Mouse (Mus musculus): ENCODE results near the gene Cdipt. TPM values are rescaled to one million over a fixed set of nuclear protein-coding genes. Genes with fewer than 3 reads are reported as not detected.

The Cdipt gene
- polyA plus RNA-seq, 1 experiment: 237 TPM

DNA sequence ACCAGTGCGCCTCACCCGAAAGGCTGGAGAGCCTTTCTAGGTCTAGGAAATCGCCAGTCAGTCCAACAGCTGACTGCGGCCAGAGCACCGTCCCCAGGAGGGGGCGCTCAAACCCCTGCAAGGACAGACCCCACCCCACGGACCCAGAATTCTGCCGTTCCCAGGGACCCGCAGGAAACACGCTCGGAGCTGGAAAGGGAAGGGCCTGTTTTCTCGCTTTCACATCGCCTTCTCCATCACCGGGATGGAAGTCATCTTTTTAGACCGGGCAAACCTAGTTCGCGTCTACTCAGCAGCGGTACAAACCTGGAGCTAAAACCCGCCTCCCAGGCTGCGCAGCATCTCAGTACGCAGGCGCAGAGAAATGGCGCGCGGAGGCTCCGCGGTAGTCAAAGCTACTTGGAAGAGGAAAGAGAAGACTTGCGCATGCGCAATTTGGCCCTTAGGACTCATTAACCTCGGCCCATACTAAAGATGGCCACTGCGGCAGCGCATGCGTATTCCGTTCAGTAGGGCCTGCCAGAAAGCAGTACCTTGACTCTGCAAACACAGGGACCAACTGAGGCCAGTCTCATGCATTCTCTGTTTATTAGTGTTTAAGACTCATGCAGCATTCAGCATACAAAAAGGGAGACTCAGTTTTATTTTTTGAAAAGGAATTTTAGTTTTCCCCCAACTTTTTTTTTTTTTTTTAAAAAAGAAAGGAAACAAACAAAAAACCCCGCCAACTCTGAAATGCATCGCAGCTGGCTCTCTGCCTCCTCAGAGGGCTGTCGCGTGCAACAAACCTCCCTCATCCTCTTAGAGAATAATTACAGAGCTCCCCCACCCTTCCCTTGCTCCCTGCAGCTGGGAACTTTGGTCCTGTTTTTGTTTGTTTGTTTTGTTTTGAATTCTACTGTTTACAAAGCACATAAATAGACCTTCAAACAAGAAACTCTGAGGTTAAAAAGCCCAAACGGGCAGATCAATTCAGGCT lies 41.5 kb downstream of the Cdipt start, which contains the start of gene Pagr1a:
Pagr1a (minus strand) TSS at position 382 of the 979 bp plus-strand sequence.
- Histone ChIP-seq H3K4me1 (ENCODE audit: control insufficient read depth, insufficient read depth, low read length) (peaks cover 11% of the 10 kb centered on the region; the same call in 1 of the 2 replicates), H3K27me3 (replicated peaks; ENCODE audit: control insufficient read depth, insufficient read depth, low read length) (no peaks in the 10 kb centered on the region), H3K27ac (ENCODE audit: insufficient read depth, low read depth, low read length) (peak within 1 kb of the TSS; percentile 96), H3K4me3 (ENCODE audit: insufficient read depth, low read depth, low read length) (peak within 1 kb of the TSS; percentile 89), H3K36me3 (ENCODE audit: control insufficient read depth, insufficient read depth, low read length) (no peaks in the 10 kb centered on the region)
- TF ChIP-seq CTCF (conservative IDR thresholded peaks at IDR 0.05; ENCODE audit: insufficient read depth, insufficient read length, low read depth, low read length) (peak; percentile 71), POLR2A (IDR thresholded peaks at IDR 0.05; ENCODE audit: low read depth, low read length) (peak; percentile 58)
- WGBS: 2% methylated on average over 39 of the region's 39 CpGs
- peak; percentile 99 for DNase-seq

GRCm38 (mm10) chr7:127017950-127018345 lies 42.2 kb downstream of the Cdipt start:
- WGBS: 44% methylated on average over 6 of the region's 6 CpGs
- Histone ChIP-seq H3K4me3 (ENCODE audit: insufficient read depth, low read depth, low read length) (no peak overlapping the region), H3K27me3 (replicated peaks; ENCODE audit: control insufficient read depth, insufficient read depth, low read length) (no peaks in the 10 kb centered on the region), H3K4me1 (ENCODE audit: control insufficient read depth, insufficient read depth, low read length) (peaks cover 11% of the 10 kb centered on the region; the same call in 1 of the 2 replicates), H3K36me3 (ENCODE audit: control insufficient read depth, insufficient read depth, low read length) (no peaks in the 10 kb centered on the region), H3K27ac (ENCODE audit: insufficient read depth, low read depth, low read length) (no peak overlapping the region; the same call in 1 of the 2 replicates)
- TF ChIP-seq POLR2A (IDR thresholded peaks at IDR 0.05; ENCODE audit: low read depth, low read length) (no peak), CTCF (conservative IDR thresholded peaks at IDR 0.05; ENCODE audit: insufficient read depth, insufficient read length, low read depth, low read length) (no peak)
- DNase-seq: no peak

DNA sequence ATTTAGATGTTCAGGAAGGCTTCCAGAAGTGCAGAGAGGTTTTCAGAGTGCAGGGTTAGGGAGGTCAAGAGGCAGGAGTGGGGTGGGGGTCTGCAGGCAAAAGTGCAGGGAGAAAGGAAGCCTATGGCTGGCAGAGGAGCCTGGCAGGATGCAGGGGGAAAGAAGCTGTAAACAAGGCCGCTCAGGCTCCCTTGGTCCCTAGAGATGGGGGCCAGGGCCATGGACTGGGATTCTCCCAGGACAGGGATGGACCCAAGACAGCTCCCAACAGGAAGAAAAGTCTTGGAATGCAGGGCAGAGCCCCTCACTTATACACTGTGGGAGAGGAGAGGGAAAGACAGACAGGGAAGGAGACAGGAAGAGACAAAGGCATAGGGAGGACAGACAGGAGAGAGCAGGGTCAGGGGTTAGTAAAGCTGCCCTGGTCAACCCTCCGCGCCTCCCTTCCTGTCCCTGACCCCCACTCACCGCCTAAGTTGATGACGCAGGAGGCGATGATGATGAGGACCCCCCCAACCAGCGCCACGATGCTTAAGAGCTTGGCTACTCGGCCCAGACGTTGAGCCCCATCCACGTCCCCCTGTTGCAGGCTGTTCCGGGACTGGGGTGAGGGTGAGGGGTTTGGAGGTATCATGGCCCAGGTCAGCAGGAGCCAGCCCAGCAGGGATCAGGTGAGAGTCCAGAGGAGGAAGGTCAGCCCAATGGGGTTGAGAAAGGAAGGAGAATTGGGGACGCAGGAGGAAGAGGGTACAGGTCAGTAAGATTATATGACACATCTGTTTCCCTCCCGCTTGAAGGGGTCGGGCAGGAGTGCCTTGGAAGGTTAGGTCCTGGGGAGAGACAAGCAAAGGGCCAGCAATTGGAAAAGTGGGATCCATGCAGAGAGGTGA lies 42.9 kb downstream of the Cdipt start:
- no peak overlapping the region; the same call in 1 of the 2 replicates for H3K27ac ChIP-seq (ENCODE audit: insufficient read depth, low read depth, low read length)
- no peak for DNase-seq
- TF ChIP-seq CTCF (conservative IDR thresholded peaks at IDR 0.05; ENCODE audit: insufficient read depth, insufficient read length, low read depth, low read length): no peak

DNA sequence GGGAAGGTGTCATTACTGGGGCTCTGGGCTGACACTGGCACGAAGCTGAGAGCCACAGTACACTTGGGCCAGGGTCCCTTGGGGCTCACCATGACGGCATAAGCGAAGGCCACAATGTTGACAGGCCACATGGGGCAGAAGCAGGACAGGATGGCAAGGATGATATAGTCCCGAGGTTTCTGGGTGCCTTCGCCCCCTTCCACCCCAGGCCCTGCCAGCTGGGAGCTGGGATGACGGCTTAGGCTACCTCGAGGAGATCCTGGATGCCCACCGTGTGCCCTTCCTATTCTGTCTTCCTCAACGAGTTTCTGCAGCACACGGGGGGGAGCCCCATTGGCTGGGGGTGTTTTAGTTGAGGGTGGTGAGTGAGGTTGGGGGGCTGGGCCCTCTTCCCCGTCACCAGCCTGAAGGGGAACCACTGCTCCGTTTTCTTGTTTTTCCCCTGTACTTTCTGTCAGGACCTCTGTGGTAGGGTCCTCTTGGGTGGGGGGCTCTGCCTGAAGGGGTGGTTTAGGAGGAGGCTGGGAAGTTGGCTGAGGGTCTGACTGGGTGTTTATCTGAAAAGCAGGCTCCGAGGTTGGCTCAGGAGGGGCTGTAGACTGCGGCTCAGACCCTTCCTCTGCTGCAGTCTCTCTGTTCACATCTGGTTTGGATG lies 43.7 kb downstream of the Cdipt start:
- H3K27me3 ChIP-seq (replicated peaks; ENCODE audit: control insufficient read depth, insufficient read depth, low read length): no peaks in the 10 kb centered on the region
- no peak for DNase-seq
- no peaks in the 10 kb centered on the region for H3K36me3 ChIP-seq (ENCODE audit: control insufficient read depth, insufficient read depth, low read length)
- 80% methylated on average over 14 of the region's 14 CpGs for whole genome bisulfite sequencing
- peaks cover 11% of the 10 kb centered on the region for H3K4me1 ChIP-seq (ENCODE audit: control insufficient read depth, insufficient read depth, low read length)
- no peak overlapping the region for H3K27ac ChIP-seq (ENCODE audit: insufficient read depth, low read depth, low read length)
- TF ChIP-seq CTCF (conservative IDR thresholded peaks at IDR 0.05; ENCODE audit: insufficient read depth, insufficient read length, low read depth, low read length) (no peak), POLR2A (IDR thresholded peaks at IDR 0.05; ENCODE audit: low read depth, low read length) (no peak)
- no peak overlapping the region for H3K4me3 ChIP-seq (ENCODE audit: insufficient read depth, low read depth, low read length)

More for the DNA sequence above, 42.9 kb downstream of the Cdipt start:
- WGBS: 53% methylated on average over 15 of the region's 15 CpGs
- no peaks in the 10 kb centered on the region for H3K36me3 ChIP-seq (ENCODE audit: control insufficient read depth, insufficient read depth, low read length)
- H3K4me1 ChIP-seq (ENCODE audit: control insufficient read depth, insufficient read depth, low read length): peaks cover 6% of the 10 kb centered on the region; the same call in 1 of the 2 replicates
- H3K27me3 ChIP-seq (replicated peaks; ENCODE audit: control insufficient read depth, insufficient read depth, low read length): no peaks in the 10 kb centered on the region
- no peak overlapping the region for H3K4me3 ChIP-seq (ENCODE audit: insufficient read depth, low read depth, low read length)

DNA sequence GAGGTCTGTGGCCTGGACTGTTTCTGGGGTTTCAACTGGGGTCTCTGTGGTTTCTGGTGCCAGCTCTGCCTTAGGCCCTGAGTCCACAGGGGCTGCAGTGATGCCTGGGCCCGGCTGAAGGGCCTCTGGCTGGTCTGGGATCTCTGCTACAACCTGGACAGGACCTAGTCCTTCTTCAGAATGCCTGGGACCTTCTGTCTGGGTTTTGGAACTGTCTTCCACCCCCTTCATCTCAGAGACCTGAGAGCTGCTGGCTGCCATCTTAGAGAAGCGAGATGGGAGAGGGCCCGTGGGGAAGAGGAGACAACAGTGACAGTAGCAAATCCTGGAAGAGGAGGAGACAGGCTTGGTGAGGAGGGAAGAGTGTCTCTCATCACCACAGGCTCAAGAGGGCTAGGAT lies 44.3 kb downstream of the Cdipt start:
- Histone ChIP-seq H3K4me1 (ENCODE audit: control insufficient read depth, insufficient read depth, low read length) (peaks cover 17% of the 10 kb centered on the region), H3K4me3 (ENCODE audit: insufficient read depth, low read depth, low read length) (no peak overlapping the region), H3K27me3 (replicated peaks; ENCODE audit: control insufficient read depth, insufficient read depth, low read length) (no peaks in the 10 kb centered on the region), H3K27ac (ENCODE audit: insufficient read depth, low read depth, low read length) (no peak overlapping the region), H3K36me3 (ENCODE audit: control insufficient read depth, insufficient read depth, low read length) (no peaks in the 10 kb centered on the region)
- WGBS: 74% methylated on average over 3 of the region's 3 CpGs
- no peak for TF ChIP-seq POLR2A (IDR thresholded peaks at IDR 0.05; ENCODE audit: low read depth, low read length)
- no peak for TF ChIP-seq CTCF (conservative IDR thresholded peaks at IDR 0.05; ENCODE audit: insufficient read depth, insufficient read length, low read depth, low read length)
- no peak for DNase-seq

GRCm38 (mm10) chr7:127020491-127020890 lies 44.8 kb downstream of the Cdipt start:
- Histone ChIP-seq H3K36me3 (ENCODE audit: control insufficient read depth, insufficient read depth, low read length) (no peaks in the 10 kb centered on the region), H3K4me3 (ENCODE audit: insufficient read depth, low read depth, low read length) (peak overlapping the region; percentile 36; the same call in 1 of the 2 replicates), H3K27ac (ENCODE audit: insufficient read depth, low read depth, low read length) (no peak overlapping the region), H3K27me3 (replicated peaks; ENCODE audit: control insufficient read depth, insufficient read depth, low read length) (no peaks in the 10 kb centered on the region), H3K4me1 (ENCODE audit: control insufficient read depth, insufficient read depth, low read length) (peaks cover 17% of the 10 kb centered on the region)
- 48% methylated on average over 5 of the region's 5 CpGs for WGBS
- no peak for DNase-seq
- no peak for TF ChIP-seq POLR2A (IDR thresholded peaks at IDR 0.05; ENCODE audit: low read depth, low read length)
- no peak for TF ChIP-seq CTCF (conservative IDR thresholded peaks at IDR 0.05; ENCODE audit: insufficient read depth, insufficient read length, low read depth, low read length)

Measured in kidney, adult 2 months (tissue).